Mouse (Mus musculus) right cerebral cortex, postnatal 14 days (tissue): ENCODE measurements at regions not wholly inside any gene's neighbourhood (a gene's known extent, or its start where the extent isn't known, plus 50 kb on each side); places are given as distances from the start of the nearest gene placed in this dataset.

Experiments used
- DNase-seq: peaks from one replicate; pipeline ENCODE4 v3.0.0; 2022

- DNase-seq, result no peak
Measured at GRCm38 (mm10) chr10:25857954-25858616, 220.0 kb upstream of the Gm9767 start.

- DNase-seq, result no peak
Measured at GRCm38 (mm10) chr10:25844348-25844747, 233.7 kb upstream of the Gm9767 start.

GRCm38 (mm10) chr10:25829275-25829674 is 248.8 kb upstream of the Gm9767 start:
- no peak for DNase-seq

GRCm38 (mm10) chr10:25804223-25804622 is 268.2 kb upstream of the Smlr1 start:
- DNase-seq, result no peak

- DNase-seq, result no peak
Measured at GRCm38 (mm10) chr10:25801499-25801898, 265.4 kb upstream of the Smlr1 start.

GRCm38 (mm10) chr10:25798881-25799280 is 262.8 kb upstream of the Smlr1 start:
- DNase-seq, result no peak

- no peak for DNase-seq
Measured at GRCm38 (mm10) chr10:25790363-25790821, 254.3 kb upstream of the Smlr1 start.

- no peak for DNase-seq
Measured at GRCm38 (mm10) chr10:25788660-25789059, 252.6 kb upstream of the Smlr1 start.

- no peak for DNase-seq
Measured at GRCm38 (mm10) chr10:25788004-25788403, 251.9 kb upstream of the Smlr1 start.

- no peak for DNase-seq
Measured at GRCm38 (mm10) chr10:25783861-25784260, 247.8 kb upstream of the Smlr1 start.

- DNase-seq, result no peak
Measured at GRCm38 (mm10) chr10:25779476-25779875, 243.4 kb upstream of the Smlr1 start.

- DNase-seq, result no peak
Measured at GRCm38 (mm10) chr10:25777717-25778116, 241.7 kb upstream of the Smlr1 start.

- no peak for DNase-seq
Measured at GRCm38 (mm10) chr10:25776697-25777096, 240.6 kb upstream of the Smlr1 start.

GRCm38 (mm10) chr10:25770051-25770450 is 234.0 kb upstream of the Smlr1 start:
- no peak for DNase-seq

GRCm38 (mm10) chr10:25768456-25768855 is 232.4 kb upstream of the Smlr1 start:
- DNase-seq, result no peak

GRCm38 (mm10) chr10:25754300-25754699 is 218.2 kb upstream of the Smlr1 start:
- no peak for DNase-seq

- no peak for DNase-seq
Measured at GRCm38 (mm10) chr10:25742678-25743077, 206.6 kb upstream of the Smlr1 start.

- no peak for DNase-seq
Measured at GRCm38 (mm10) chr10:25740956-25741355, 204.9 kb upstream of the Smlr1 start.

GRCm38 (mm10) chr10:25730470-25730869 is 194.4 kb upstream of the Smlr1 start:
- no peak for DNase-seq

- DNase-seq, result no peak
Measured at GRCm38 (mm10) chr10:25723966-25724365, 187.9 kb upstream of the Smlr1 start.

GRCm38 (mm10) chr10:25715747-25716146 is 179.7 kb upstream of the Smlr1 start:
- DNase-seq, result no peak

- DNase-seq, result no peak
Measured at GRCm38 (mm10) chr10:25714636-25715035, 178.6 kb upstream of the Smlr1 start.

GRCm38 (mm10) chr10:25714041-25714440 is 178.0 kb upstream of the Smlr1 start:
- no peak for DNase-seq

- peak; percentile 38 for DNase-seq
Measured at GRCm38 (mm10) chr10:25707951-25708350, 171.9 kb upstream of the Smlr1 start.

- no peak for DNase-seq
Measured at GRCm38 (mm10) chr10:25702146-25702545, 166.1 kb upstream of the Smlr1 start.
